Mouse (Mus musculus) monocyte, adult 2 months (primary cell): ENCODE measurements around the gene D6Ertd527e.

Experiments used
- DNase-seq, 2 experiments: peaks; one replicate each; pipeline ENCODE4 v3.0.0; 2022; ENCODE audit warnings: low spot score in 2 of 2, low read depth in 1 of 2

The D6Ertd527e gene

GRCm38 (mm10) chr6:87111493-87111892, 6.9 kb downstream of the D6Ertd527e start:
- DNase-seq, result no peak

DNA sequence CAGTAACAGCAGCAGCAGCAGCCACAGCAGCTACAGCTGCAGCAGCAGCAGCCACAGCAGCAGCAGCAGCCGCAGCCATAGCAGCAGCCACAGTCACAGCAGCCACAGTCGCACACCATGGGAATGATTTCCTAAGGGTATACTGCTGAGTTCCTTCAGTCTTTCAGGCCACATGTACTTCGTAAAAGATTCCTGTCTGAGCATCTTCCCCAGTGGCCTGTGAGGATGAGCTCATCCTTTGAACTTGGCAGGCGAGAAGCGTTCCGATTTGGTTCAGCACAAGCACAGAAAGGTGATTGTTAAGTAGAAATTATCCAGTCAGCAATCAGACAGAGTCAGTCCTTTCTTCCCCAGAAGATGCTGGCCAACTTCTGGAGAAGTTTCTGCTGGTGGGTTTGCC, 7.6 kb downstream of the D6Ertd527e start:
- no peak for DNase-seq

DNA sequence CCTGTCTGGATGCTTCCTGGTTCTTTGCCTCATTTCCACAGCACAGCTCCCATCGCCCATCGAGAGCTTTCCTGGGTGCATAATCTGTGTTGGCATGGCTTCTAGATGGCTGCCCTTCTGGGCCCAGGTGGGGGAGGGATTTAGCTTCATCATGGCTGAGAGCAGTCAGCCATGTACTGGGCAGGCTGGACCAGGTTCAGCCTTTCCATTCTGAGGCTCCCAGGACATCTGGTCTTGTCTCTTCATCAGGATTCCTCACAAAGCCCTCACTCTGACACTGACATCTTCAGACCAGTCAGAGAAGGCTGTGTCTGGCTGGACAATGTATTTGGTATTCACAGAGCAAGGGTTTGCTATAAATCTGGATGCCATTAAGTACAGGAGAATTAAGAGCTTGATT, 11.4 kb downstream of the D6Ertd527e start:
- no peak for DNase-seq

- DNase-seq, result no peak
Observed at GRCm38 (mm10) chr6:87116596-87116995, 12.1 kb downstream of the D6Ertd527e start.

DNA sequence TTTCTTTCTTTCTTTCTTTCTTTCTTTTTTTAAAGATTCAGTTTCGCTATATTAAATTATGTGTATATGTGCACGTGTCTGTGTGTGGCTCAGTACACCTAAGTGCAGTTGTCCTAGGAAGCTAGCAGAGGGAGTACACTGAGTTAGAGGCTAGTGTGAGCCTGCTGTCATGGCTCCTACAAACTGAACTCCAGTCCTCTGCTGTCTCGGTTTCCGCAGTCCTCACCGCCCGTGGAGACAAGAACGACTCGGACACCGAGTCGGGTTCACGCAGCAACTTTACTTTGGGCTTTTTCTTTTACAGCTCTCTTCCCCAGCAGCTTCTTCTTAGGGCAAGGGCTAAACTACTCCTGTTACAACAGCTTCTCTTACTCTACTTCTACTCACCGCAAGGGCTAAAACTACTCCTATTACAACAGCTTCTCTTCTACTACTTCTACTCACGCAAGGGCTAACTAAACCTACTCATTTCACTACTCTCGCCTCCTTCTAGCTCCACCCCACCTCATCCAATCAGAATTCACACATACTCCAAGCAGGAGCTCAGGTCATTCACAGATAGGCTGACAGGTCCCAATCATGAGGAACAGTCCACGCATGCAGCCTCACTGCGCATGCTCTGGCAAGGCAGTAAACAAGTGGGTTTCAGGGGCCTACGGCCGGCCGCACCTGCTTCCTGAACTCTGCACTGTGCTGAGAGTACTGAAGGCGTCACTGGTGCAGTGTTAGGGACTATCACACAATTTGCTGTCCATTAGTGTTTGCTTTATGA, 14.7 kb downstream of the D6Ertd527e start:
- no peak for DNase-seq

DNA sequence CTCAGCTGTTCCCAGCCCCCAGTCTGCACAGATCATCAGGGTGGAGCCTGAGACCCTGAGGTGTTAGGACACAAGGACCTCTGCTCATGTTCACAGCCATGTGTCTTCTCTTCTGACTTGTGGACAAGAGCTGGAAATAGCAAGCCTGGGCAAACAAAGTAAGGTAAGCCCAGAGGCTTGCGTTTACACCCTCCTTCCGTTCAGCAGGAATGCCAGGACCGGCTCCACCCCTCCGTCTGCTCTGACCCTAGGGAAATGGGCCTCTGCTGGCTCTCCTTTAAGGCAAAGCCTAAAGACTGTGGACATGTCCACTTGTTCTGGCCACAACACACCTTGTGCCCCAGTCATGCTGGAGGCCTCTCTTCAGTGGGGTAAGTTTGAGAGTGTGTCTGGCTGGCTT, 15.4 kb downstream of the D6Ertd527e start:
- no peak for DNase-seq

DNA sequence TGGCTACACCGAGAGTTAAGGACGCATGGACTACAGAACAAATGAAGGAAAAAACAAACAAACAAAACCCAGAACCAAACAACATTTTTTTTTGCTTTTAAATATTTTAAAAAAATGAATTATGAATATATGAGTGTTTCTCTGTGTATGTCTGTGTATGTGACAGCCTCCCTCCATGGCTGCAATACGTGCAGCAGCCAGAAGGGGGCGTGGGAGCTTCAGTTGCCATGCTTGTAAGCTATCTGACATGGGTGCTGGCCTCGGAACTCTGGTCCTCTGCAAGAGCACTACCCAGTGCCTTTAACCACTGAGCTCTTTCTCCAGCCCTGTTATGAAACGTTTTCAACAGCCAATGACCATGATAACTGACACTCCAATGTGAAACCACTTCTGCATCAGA, 16.1 kb downstream of the D6Ertd527e start:
- DNase-seq, result no peak

DNA sequence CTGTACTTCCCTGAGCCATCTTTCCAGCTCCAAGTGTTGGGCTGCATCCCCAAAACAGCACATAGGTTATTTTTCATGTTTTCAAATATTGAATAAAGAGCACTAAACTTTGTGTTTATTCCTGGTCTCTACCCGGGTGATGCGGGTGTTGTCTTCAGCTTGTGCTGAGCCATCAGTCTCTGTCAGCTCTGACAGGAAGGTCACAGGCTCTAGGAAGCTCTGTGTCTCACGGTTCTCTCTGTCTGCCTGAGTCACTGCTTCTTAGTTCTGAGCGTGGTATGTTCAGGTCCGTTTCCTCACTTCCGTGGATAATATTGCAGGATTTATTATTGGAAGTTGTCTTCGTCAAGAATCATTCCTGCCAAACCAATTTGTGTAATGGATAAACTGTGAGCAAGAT, 17.4 kb downstream of the D6Ertd527e start:
- DNase-seq, result no peak

DNA sequence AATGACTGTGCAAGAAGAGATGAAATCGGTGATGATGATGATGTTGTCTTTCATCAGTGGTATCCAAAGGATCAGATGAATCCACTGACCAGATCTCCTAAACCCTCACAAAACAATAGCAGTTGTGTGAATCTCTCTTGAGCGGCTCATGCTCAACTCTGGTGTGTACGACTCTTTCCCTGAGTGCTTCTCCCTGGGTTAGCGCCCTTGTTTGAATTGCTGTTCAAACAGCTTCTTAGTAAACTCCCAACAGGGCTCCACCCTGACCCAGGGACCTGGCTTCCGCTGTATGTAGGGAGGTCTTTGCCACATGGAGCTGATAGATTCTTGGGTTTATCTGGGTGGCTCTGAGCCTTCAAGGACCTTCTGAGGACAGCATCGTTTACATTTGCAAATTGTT, 18.9 kb downstream of the D6Ertd527e start:
- DNase-seq, result no peak

DNA sequence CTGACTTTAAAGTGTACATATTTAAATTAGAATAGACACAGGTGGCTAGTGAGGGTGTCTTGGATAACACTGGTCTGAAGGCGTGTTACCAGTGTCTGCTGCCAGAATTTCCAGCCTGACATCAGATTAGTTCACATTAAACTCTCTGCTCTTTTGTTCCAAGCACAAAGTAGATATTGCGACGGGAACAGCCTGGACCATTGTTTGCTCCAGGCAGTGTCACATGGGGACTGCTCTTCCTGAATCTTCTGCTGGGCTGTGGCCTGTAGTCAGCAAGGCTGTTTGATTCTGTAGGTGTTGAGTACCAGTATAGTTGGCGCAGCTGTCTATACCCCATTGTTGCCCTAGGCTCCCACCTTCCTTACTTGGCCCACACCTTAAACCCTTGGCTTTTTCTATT, 19.4 kb downstream of the D6Ertd527e start:
- no peak for DNase-seq

GRCm38 (mm10) chr6:87127049-87127753, 22.7 kb downstream of the D6Ertd527e start:
- no peak for DNase-seq

DNA sequence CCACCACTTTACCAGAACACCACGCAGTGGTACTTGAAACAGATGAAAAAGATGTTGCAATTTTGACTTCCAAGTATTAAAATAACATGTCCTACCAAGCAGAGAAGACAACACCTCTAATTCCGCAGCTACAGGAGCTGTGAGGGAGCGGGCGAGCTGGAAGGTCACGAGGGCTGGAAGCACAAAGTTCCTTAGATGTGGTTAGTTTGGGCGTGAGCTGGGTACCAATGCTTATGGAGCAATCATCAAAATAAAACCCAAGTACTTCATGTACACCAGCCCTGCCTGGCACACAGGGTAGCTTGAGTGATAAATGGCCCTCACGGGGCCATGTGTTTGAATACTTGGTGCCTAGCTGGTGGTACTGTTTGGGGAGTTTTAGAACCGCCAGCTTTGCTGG, 25.3 kb downstream of the D6Ertd527e start:
- DNase-seq, result no peak

GRCm38 (mm10) chr6:87130628-87131027, 26.1 kb downstream of the D6Ertd527e start:
- no peak for DNase-seq

GRCm38 (mm10) chr6:87131078-87131477, 26.5 kb downstream of the D6Ertd527e start:
- no peak for DNase-seq

DNA sequence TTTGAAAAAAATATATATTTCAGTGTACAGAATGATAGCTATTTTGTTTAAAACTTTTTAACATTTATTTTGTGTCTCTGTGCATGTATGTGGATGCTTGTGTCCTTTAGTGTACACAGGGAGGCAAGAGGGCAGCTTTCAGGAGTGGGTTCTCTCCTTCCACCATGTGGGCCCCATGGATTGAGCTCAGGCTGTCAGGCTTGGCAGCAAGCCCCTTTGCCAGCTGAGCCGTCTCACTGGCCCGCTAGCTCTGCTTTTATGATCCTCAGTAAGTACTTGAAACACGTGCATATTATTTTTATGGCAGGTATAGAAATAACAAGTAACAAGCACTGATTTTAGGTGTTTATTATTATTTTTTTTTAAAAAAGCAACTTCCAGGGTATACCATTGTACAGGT, 29.0 kb downstream of the D6Ertd527e start:
- DNase-seq, result no peak

DNA sequence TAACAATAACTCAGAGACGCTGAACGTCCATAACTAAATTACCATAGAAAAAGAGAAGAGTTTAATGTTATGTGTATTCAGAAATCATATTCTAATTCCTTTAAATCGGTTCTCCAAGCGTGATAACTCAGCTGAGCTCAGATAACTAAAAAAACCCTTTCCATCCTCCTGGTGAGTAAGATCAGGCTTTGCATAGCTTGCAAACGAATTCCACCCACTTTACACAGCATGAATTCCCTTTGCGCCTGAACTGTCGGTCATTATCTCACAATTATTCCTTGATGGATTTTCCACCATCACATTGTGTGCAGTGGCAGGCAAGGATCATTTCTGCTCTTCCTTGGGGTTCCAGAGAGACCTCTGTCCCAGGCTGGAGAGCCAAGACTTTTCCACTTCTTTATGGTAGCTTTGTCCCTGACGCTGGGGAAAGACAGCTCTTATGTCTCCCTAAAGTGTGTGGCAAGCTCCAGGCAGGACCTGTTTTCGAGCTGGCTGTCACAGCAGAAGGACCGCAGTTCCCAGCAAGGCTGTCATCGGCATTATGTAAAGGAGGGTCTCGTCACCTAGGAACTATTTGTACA, 29.5 kb downstream of the D6Ertd527e start:
- DNase-seq, result no peak

DNA sequence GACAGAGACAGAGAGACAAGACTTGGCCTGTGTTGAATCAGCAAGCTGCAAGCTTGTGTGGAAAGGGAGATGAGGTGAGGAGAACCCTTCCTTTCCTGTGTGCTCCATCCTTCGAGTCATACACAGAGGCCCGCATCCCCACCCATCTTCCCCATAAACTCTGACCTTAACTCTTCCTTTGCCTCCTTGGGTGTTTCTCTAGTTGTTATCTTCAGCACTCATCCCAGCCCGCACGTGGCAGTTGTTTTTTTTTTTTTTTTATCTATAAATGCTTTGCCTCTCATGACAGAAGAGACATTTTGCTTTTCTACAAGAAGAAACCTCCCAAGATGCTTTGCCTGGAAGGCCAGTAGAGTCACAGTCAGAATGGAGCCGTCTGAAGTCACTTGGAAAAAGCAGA, 33.9 kb downstream of the D6Ertd527e start:
- DNase-seq, result no peak

GRCm38 (mm10) chr6:87139796-87140553, 35.4 kb downstream of the D6Ertd527e start:
- DNase-seq, result no peak

GRCm38 (mm10) chr6:87142239-87142638, 37.7 kb downstream of the D6Ertd527e start:
- DNase-seq, result no peak

DNA sequence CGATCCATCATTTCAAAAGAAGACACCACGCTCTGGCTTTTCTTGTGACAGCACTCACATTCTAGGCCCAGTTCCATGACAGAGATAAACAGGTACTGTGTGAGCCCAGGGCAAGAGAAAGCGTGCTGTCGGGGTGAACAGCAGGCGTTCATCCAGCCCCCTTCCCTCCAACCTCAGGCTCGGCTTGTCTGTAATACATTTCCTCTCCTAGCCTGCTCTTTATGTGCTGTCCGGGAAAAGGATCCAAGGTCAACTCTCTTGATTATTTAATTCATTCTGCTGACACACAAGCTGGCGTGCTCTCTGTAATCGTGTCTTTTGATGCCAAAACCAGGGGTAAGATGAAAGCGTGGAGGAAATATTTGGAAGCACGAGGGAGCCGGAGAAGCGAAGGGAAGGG, 39.0 kb downstream of the D6Ertd527e start:
- no peak for DNase-seq

DNA sequence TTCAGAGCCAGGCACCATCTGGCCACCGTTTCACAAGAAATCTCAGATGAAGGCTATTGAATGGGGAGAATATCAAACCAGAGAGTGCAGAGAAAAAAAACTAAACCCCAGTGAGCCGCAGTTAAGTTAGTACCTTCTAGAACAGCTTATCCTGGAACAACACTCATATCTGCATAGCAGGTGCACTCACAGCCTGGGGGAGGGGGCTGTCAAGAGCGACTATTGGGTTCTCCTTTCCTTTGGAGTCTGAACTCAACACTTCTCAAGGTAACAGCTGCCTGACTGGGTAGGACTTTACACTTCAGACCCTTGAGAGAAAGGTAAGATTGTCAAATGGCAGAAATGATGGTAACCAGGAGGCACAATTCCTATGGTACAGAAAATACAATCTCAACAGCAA, 43.4 kb downstream of the D6Ertd527e start:
- no peak for DNase-seq

GRCm38 (mm10) chr6:87150471-87150870, 45.9 kb downstream of the D6Ertd527e start:
- DNase-seq, result no peak
